Mouse (Mus musculus) forebrain, embryonic 15.5 days (tissue): ENCODE results near the gene Stat6. TPM values are rescaled to one million over a fixed set of nuclear protein-coding genes. Genes with fewer than 3 reads are reported as not detected.

Experiments used
- ATAC-seq: fragments of 200-750 bp; cut with Nextera tagmentation; replicated peaks from 2 replicates; pipeline ENCODE4 v1.8.0; 2017; ENCODE audit warnings: mild to moderate bottlenecking, moderate TSS enrichment, moderate library complexity
- H3K27ac ChIP-seq: fragments of 300-500 bp; sonication (generic); replicated peaks from 2 replicates; pipeline ENCODE4 v1.5.1; 2015; ENCODE audit warnings: mild to moderate bottlenecking, inconsistent platforms
- H3K27me3 ChIP-seq: fragments of 300-500 bp; sonication (generic); 2 replicates; pipeline ENCODE4 v1.6.1; 2015; ENCODE audit warnings: inconsistent platforms
- H3K36me3 ChIP-seq: fragments of 300-500 bp; sonication (generic); 2 replicates; pipeline ENCODE4 v1.6.1; 2015; ENCODE audit warnings: mild to moderate bottlenecking, inconsistent platforms
- H3K4me1 ChIP-seq: fragments of 300-500 bp; sonication (generic); 2 replicates; pipeline ENCODE4 v1.6.1; 2015; ENCODE audit warnings: inconsistent platforms
- H3K4me2 ChIP-seq: fragments of 300-500 bp; sonication (generic); replicated peaks from 2 replicates; pipeline ENCODE4 v1.6.1; 2015; ENCODE audit warnings: mild to moderate bottlenecking, inconsistent platforms
- H3K4me3 ChIP-seq: fragments of 300-500 bp; sonication (generic); 2 replicates; pipeline ENCODE4 v1.5.1; 2015; ENCODE audit warnings: mild to moderate bottlenecking, inconsistent platforms
- H3K9ac ChIP-seq: fragments of 300-500 bp; sonication (generic); replicated peaks from 2 replicates; pipeline ENCODE4 v1.6.1; 2015; ENCODE audit warnings: mild to moderate bottlenecking, inconsistent platforms
- H3K9me3 ChIP-seq: fragments of 300-500 bp; sonication (generic); 2 replicates; pipeline ENCODE4 v1.6.1; 2016; ENCODE audit warnings: inconsistent platforms
- WGBS: fragments of 180-500 bp; shearing (Covaris S2); methylation state at CpG from one replicate; pipeline ENCODE4 v1.1.7; 2015; ENCODE audit warnings: mixed read lengths; 5-methylcytosine and 5-hydroxymethylcytosine counted together
- polyA plus RNA-seq: library from polyadenylated mRNA; unstranded; fragments of >200 nt; fragmentation: Nextera tagmentation; extraction: Ambion mirVana; gene quantifications from 2 replicates; pipeline ENCODE4 v1.2.1, GENCODE M21; 2015

Gene Stat6
- polyA plus RNA-seq, 1 experiment from 2014 or later, result 3.4 TPM

GRCm38 (mm10) chr10:127659551-127659950 is 16.8 kb downstream of the Stat6 start:
- no peaks in the 10 kb centered on the region for H3K9me3 ChIP-seq
- peaks cover 18% of the 10 kb centered on the region for H3K4me1 ChIP-seq
- H3K27me3 ChIP-seq, result peaks cover 30% of the 10 kb centered on the region
- no peak overlapping the region for H3K4me2 ChIP-seq
- no peak for ATAC-seq
- no peak overlapping the region for H3K4me3 ChIP-seq
- H3K9ac ChIP-seq, result no peak overlapping the region
- no peak overlapping the region for H3K27ac ChIP-seq
- 50% methylated on average over 1 of the region's 1 CpGs for WGBS
- H3K36me3 ChIP-seq, result no peaks in the 10 kb centered on the region

GRCm38 (mm10) chr10:127661291-127661914 is 18.6 kb downstream of the Stat6 start:
- H3K27ac ChIP-seq, result no peak overlapping the region
- ATAC-seq, result no peak
- WGBS, result 25% methylated on average over 14 of the region's 14 CpGs

DNA sequence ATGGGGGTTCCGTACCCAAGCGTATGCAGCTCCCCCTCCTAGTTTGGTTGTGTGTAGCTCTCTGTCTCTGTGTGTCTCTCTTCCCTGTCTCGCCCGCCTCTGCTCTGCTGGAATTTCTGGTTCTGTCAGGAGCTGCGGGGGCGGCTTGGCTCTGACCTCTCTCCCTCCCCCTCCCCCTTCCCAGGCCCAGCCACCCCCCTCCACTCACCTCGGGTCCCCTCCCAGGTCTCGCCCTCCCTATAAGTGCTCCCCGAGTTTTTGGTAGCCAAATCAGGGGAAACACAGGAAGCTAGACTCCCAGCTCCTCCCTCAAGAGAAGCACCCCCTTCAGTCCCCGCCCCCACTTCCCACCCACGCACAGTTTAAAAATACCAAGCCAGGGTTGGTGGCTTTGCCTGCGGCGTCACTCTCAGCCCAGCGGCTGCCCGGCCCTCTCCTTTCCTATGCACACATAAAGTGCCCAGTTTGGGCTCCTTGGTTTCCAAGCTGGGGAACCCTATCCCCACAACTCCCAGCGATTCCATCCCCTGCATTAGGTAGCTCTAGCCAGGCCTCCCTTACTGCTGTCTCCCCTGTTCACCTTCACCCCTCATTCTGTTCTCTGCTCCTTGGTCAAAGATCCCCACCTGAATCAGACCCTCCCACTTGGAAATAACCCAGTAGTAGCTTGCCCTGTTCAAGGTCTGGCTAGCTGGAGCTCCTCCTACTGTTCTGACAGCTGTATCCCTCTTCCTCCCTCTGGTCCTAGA is 19.3 kb downstream of the Stat6 start:
- no peak for ATAC-seq

More at GRCm38 (mm10) chr10:127661291-127661914, 18.6 kb downstream of the Stat6 start:
- H3K9me3 ChIP-seq, result no peaks in the 10 kb centered on the region
- peaks cover 34% of the 10 kb centered on the region for H3K4me1 ChIP-seq
- H3K4me2 ChIP-seq, result peak overlapping the region; percentile 31; the same call in 1 of the 2 replicates
- no peak overlapping the region for H3K4me3 ChIP-seq
- H3K9ac ChIP-seq, result 0 out of 2 replicates have a peak overlapping the region, but pooled peaks have one; percentile 19
- H3K27me3 ChIP-seq, result peaks cover 48% of the 10 kb centered on the region
- no peaks in the 10 kb centered on the region for H3K36me3 ChIP-seq

GRCm38 (mm10) chr10:127662666-127663253 is 20.0 kb downstream of the Stat6 start:
- no peak overlapping the region for H3K9ac ChIP-seq
- no peak overlapping the region for H3K4me3 ChIP-seq
- no peaks in the 10 kb centered on the region for H3K36me3 ChIP-seq
- H3K4me1 ChIP-seq, result peaks cover 47% of the 10 kb centered on the region
- H3K27me3 ChIP-seq, result peaks cover 56% of the 10 kb centered on the region
- no peaks in the 10 kb centered on the region for H3K9me3 ChIP-seq
- 21% methylated on average over 19 of the region's 19 CpGs for WGBS
- no peak overlapping the region for H3K27ac ChIP-seq
- peak overlapping the region; percentile 31; the same call in 1 of the 2 replicates for H3K4me2 ChIP-seq
- ATAC-seq, result no peak

More for the DNA sequence above, 19.3 kb downstream of the Stat6 start:
- Histone ChIP-seq H3K27me3 (peaks cover 53% of the 10 kb centered on the region), H3K4me3 (peak overlapping the region; percentile 9; the same call in 1 of the 2 replicates), H3K27ac (no peak overlapping the region), H3K4me2 (peak overlapping the region; percentile 31), H3K36me3 (no peaks in the 10 kb centered on the region), H3K9ac (no peak overlapping the region), H3K9me3 (no peaks in the 10 kb centered on the region), H3K4me1 (peaks cover 41% of the 10 kb centered on the region)
- WGBS, result 14% methylated on average over 16 of the region's 16 CpGs

DNA sequence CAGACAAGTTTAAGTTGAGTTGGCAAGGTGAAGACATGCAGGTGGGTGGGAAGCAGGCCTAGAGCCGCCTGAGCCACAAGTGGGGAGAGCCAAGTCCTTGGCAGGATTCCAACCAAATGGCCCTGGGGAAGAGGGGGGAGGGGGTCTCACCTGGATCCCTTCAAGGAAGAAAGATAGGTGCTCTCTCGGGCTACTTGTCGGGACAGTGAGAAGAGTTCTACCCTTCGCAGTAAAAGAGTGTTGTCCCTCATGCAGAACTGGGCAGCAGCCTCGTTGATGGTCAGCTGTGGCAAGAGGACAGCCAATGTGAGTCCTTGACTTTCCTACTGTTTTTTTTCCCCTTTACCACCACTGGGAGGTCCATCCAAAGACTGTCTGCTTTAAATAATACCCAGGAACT is 20.8 kb downstream of the Stat6 start:
- Histone ChIP-seq H3K27ac (no peak overlapping the region), H3K9me3 (no peaks in the 10 kb centered on the region), H3K36me3 (no peaks in the 10 kb centered on the region), H3K9ac (no peak overlapping the region), H3K4me3 (no peak overlapping the region), H3K27me3 (peaks cover 56% of the 10 kb centered on the region), H3K4me2 (no peak overlapping the region), H3K4me1 (peaks cover 55% of the 10 kb centered on the region)
- ATAC-seq, result no peak
- 28% methylated on average over 5 of the region's 5 CpGs for WGBS

DNA sequence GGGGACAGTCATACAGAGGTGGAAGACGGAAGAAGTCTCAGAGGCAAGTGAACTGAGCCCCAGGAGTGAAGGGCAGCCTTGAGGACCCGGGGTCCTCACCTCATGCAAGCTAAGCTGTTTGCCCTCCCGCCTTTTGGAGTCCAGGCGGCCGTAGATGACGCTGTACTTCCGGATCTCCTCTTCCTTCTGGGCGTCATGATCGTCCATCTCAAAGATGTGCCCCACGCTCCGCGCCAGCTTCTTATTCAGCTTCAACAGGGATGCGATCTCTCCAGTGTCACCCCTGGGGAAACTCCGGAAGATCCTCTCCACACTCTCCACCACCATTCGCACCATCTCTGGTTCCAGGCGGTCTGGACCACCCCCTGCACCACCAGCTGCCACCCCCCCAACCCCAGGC is 21.4 kb downstream of the Stat6 start:
- peaks cover 56% of the 10 kb centered on the region for H3K27me3 ChIP-seq
- 24% methylated on average over 16 of the region's 16 CpGs for WGBS
- peaks cover 61% of the 10 kb centered on the region for H3K4me1 ChIP-seq
- H3K4me3 ChIP-seq, result no peak overlapping the region
- H3K36me3 ChIP-seq, result no peaks in the 10 kb centered on the region
- no peak overlapping the region for H3K4me2 ChIP-seq
- no peak overlapping the region for H3K9ac ChIP-seq
- H3K9me3 ChIP-seq, result no peaks in the 10 kb centered on the region
- no peak overlapping the region for H3K27ac ChIP-seq
- no peak for ATAC-seq

GRCm38 (mm10) chr10:127664891-127665290 is 22.1 kb downstream of the Stat6 start:
- peaks cover 63% of the 10 kb centered on the region for H3K4me1 ChIP-seq
- H3K9me3 ChIP-seq, result no peaks in the 10 kb centered on the region
- no peak overlapping the region for H3K27ac ChIP-seq
- H3K9ac ChIP-seq, result no peak overlapping the region
- no peaks in the 10 kb centered on the region for H3K36me3 ChIP-seq
- no peak for ATAC-seq
- H3K4me2 ChIP-seq, result peak overlapping the region; percentile 3; the same call in 1 of the 2 replicates
- peaks cover 56% of the 10 kb centered on the region for H3K27me3 ChIP-seq
- 0 out of 2 replicates have a peak overlapping the region, but pooled peaks have one; percentile 64 for H3K4me3 ChIP-seq
- 21% methylated on average over 13 of the region's 13 CpGs for WGBS

GRCm38 (mm10) chr10:127665366-127666181 is 22.8 kb downstream of the Stat6 start:
- no peak overlapping the region for H3K27ac ChIP-seq
- no peaks in the 10 kb centered on the region for H3K9me3 ChIP-seq
- H3K27me3 ChIP-seq, result peaks cover 56% of the 10 kb centered on the region
- H3K4me2 ChIP-seq, result peak overlapping the region; percentile 88
- no peak for ATAC-seq
- peaks cover 63% of the 10 kb centered on the region for H3K4me1 ChIP-seq
- no peaks in the 10 kb centered on the region for H3K36me3 ChIP-seq
- peak overlapping the region; percentile 64 for H3K4me3 ChIP-seq
- peak overlapping the region; percentile 63 for H3K9ac ChIP-seq
- WGBS, result 4% methylated on average over 14 of the region's 14 CpGs

- Histone ChIP-seq H3K4me3 (peak within 1 kb of the TSS; percentile 64), H3K27me3 (peaks cover 50% of the 10 kb centered on the region), H3K4me2 (peak within 1 kb of the TSS; percentile 88), H3K36me3 (no peaks in the 10 kb centered on the region), H3K9me3 (no peaks in the 10 kb centered on the region), H3K9ac (peak within 1 kb of the TSS; percentile 63), H3K27ac (peak within 1 kb of the TSS; percentile 76), H3K4me1 (peaks cover 59% of the 10 kb centered on the region)
- peak; percentile 63 for ATAC-seq
- WGBS, result under 1% methylated on average over 68 of the region's 73 CpGs
These were observed 23.9 kb downstream of the Stat6 start, which contains the start of gene Nemp1 for GRCm38 (mm10) chr10:127666501-127667268. TSS of gene Nemp1 (plus strand) at chr10:127666901.

DNA sequence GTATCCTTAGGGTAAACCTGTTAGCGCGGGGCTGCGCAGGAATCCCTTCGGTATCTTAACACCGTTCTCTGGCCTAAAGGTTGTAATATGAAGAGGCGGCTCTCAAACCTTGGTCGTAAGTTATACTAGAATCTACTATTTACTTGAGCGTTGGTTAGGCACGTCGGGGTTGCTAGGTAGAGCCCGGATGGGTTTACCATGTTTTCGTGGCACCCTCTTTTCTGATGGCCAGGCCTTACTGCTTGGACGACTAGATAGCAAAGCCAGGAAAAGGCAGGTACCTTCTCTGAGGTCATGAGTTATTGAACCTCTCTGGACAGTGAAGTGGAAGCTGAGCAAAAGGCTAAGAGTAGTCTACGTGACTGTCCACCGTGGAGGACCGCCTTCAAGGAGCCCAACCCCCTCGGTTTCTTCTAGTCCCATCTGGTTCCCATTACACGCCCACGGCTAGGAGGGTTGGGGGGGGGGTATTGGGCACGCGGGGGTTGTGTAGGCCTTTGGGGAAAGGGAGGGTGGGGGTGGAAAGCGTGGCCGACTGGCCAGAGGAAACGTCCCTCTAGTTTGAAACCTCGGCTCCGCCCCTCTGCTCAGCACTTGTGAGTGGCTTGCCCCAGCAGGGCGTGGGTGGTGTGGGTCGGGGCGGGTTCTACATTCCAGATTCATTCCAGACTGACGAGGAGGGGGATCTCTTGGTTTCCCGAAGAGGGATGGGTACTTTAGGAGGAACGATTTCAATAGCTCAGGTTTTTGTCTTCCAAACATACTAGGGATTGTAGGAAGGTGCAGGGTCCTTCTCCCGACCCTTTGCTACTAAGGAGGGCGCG is 24.7 kb downstream of the Stat6 start:
- 3% methylated on average over 35 of the region's 35 CpGs for WGBS
- peaks cover 51% of the 10 kb centered on the region for H3K4me1 ChIP-seq

More for the DNA sequence above, 24.7 kb downstream of the Stat6 start:
- peak overlapping the region; percentile 63 for H3K9ac ChIP-seq
- ATAC-seq, result peak; percentile 13; the same call in 1 of the 2 replicates
- no peaks in the 10 kb centered on the region for H3K9me3 ChIP-seq
- peaks cover 46% of the 10 kb centered on the region for H3K27me3 ChIP-seq
- H3K4me3 ChIP-seq, result peak overlapping the region; percentile 64
- H3K4me2 ChIP-seq, result peak overlapping the region; percentile 88
- H3K36me3 ChIP-seq, result no peaks in the 10 kb centered on the region
- H3K27ac ChIP-seq, result peak overlapping the region; percentile 76
